Mouse (Mus musculus): Measurements from ENCODE around the gene Yipf1. TPM values are rescaled to one million over a fixed set of nuclear protein-coding genes. Genes with fewer than 3 reads are reported as not detected.
A peak's percentile ranks its signal among the peaks of the same experiment; 100 is the strongest.

The Yipf1 gene
- total RNA-seq (2021): 10 to 100 TPM; 26.1 to 28.5 TPM

GRCm38 (mm10) chr4:107313690-107314478 is at the start of gene Yipf1:
Gene Yipf1 (plus strand): TSS chr4:107314363.
- peak; percentile 93 to 95 for DNase-seq
- intact Hi-C loops (cut with DNase I): loop anchor here (2.0 kb wide), 1 partner anchor 61 kb away; the partner anchor contains the start of genes Hspb11 and Lrrc42

GRCm38 (mm10) chr4:107273683-107274082 is 40.5 kb upstream of the Yipf1 start:
- intact Hi-C loops (cut with DNase I): no loop called here
- DNase-seq: peak in 1 of 2 experiments; percentile 13

- intact Hi-C loops (cut with DNase I): no loop called here
- DNase-seq: peak; percentile 8 to 11
Measured at GRCm38 (mm10) chr4:107274511-107274910, 39.7 kb upstream of the Yipf1 start.

- intact Hi-C loops (cut with DNase I): no loop called here
- DNase-seq: no peak
Measured at GRCm38 (mm10) chr4:107278188-107278707, 35.9 kb upstream of the Yipf1 start.

GRCm38 (mm10) chr4:107280843-107281475 is 33.2 kb upstream of the Yipf1 start:
- intact Hi-C loops (cut with DNase I): no loop called here
- no peak for DNase-seq

GRCm38 (mm10) chr4:107285446-107286200 is 28.5 kb upstream of the Yipf1 start:
- intact Hi-C loops (cut with DNase I): no loop called here
- peak in 1 of 2 experiments; percentile 6 for DNase-seq

GRCm38 (mm10) chr4:107286386-107286785 is 27.8 kb upstream of the Yipf1 start:
- no peak for DNase-seq
- intact Hi-C loops (cut with DNase I): no loop called here

- no peak for DNase-seq
- intact Hi-C loops (cut with DNase I): no loop called here
Measured at GRCm38 (mm10) chr4:107287517-107287916, 26.6 kb upstream of the Yipf1 start.

GRCm38 (mm10) chr4:107291611-107292272 is 22.4 kb upstream of the Yipf1 start:
- intact Hi-C loops (cut with DNase I): no loop called here
- no peak for DNase-seq

GRCm38 (mm10) chr4:107292273-107292662 is 21.9 kb upstream of the Yipf1 start:
- intact Hi-C loops (cut with DNase I): no loop called here
- DNase-seq: no peak

GRCm38 (mm10) chr4:107298071-107298606 is 16.0 kb upstream of the Yipf1 start:
- no peak for DNase-seq
- intact Hi-C loops (cut with DNase I): no loop called here

GRCm38 (mm10) chr4:107299779-107300340 is 14.3 kb upstream of the Yipf1 start:
- intact Hi-C loops (cut with DNase I): no loop called here
- no peak for DNase-seq

GRCm38 (mm10) chr4:107300371-107300770 is 13.8 kb upstream of the Yipf1 start:
- no peak for DNase-seq
- intact Hi-C loops (cut with DNase I): no loop called here

GRCm38 (mm10) chr4:107300902-107301555 is 13.1 kb upstream of the Yipf1 start:
- intact Hi-C loops (cut with DNase I): no loop called here
- no peak for DNase-seq

GRCm38 (mm10) chr4:107302221-107302620 is 11.9 kb upstream of the Yipf1 start:
- intact Hi-C loops (cut with DNase I): no loop called here
- DNase-seq: no peak

- DNase-seq: no peak
- intact Hi-C loops (cut with DNase I): no loop called here
Measured at GRCm38 (mm10) chr4:107302832-107303231, 11.3 kb upstream of the Yipf1 start.

GRCm38 (mm10) chr4:107303531-107303930 is 10.6 kb upstream of the Yipf1 start:
- intact Hi-C loops (cut with DNase I): no loop called here
- no peak for DNase-seq

GRCm38 (mm10) chr4:107306966-107307365 is 7.2 kb upstream of the Yipf1 start, which contains the start of gene Dio1:
Gene Dio1 (minus strand): TSS chr4:107307169.
- no peak for DNase-seq
- intact Hi-C loops (cut with DNase I): no loop called here

GRCm38 (mm10) chr4:107314479-107314805 is 279 bp downstream of the Yipf1 start:
- peak in 1 of 2 experiments; percentile 5 for DNase-seq
- intact Hi-C loops (cut with DNase I): no loop called here
